Comparison of ENCODE assay signal across 16 mouse cellular contexts in genomic region chr9:78016288-78016687, GRCm38 (mm10). TPM values are rescaled to one million over a fixed set of nuclear protein-coding genes. Genes with fewer than 3 reads are reported as not detected.
DNase-seq lines count a peak whose midpoint lies in the region; ATAC-seq and TF ChIP-seq lines count a peak whose summit lies in the region.
"Had no signal": no experiment of that assay in that cellular context is flagged by ENCODE, and none has a peak within 500 bp of the region (broad histone marks: within the 10 kb centered on the region; RNA-seq: fewer than 3 reads in every experiment).

No protein-coding gene starts in this region.

- H3K9ac ChIP-seq in heart, embryonic 11.5 days (ENCODE audit: low read depth, low read length): peak overlapping the region; percentile 40
- H3K9ac ChIP-seq in hindbrain, postnatal 0 days (replicated peaks; ENCODE audit: low read length): no peak overlapping the region
- H3K9ac ChIP-seq in midbrain, embryonic 11.5 days (ENCODE audit: low read length): no peak overlapping the region
- H3K9ac ChIP-seq: liver, embryonic 15.5 days had no signal

- peak overlapping the region; percentile 36; the same call in 1 of the 2 replicates for H3K4me2 ChIP-seq in heart, embryonic 11.5 days
- peak overlapping the region; percentile 34; the same call in 1 of the 2 replicates for H3K4me2 ChIP-seq in hindbrain, postnatal 0 days (ENCODE audit: low read depth, low read length)
- H3K4me2 ChIP-seq in midbrain, embryonic 11.5 days: peak overlapping the region; percentile 8; the same call in 1 of the 2 replicates
- H3K4me2 ChIP-seq: liver, embryonic 15.5 days had no signal

- no peak for DNase-seq in heart, postnatal 25 days (ENCODE audit: low spot score)
- peak; percentile 27 for DNase-seq in brain, adult 2 months (ENCODE audit: low read depth, low spot score)
- DNase-seq in hindbrain, postnatal 0 days (ENCODE audit: low spot score): no peak
- DNase-seq in midbrain, embryonic 11.5 days (ENCODE audit: low spot score, missing footprints): no peak
- no peak for DNase-seq in adrenal gland, postnatal 10 days
- no peak for DNase-seq in adipocyte (ENCODE audit: low spot score)
- DNase-seq in left cerebral cortex, postnatal 25 days (ENCODE audit: low spot score in 2 of 2): no peak
- DNase-seq: adrenal gland, postnatal 25 days; cerebellum, adult 11-12 months; thymus, adult 2 months had no signal

- TF ChIP-seq CTCF in hindbrain, postnatal 0 days (IDR thresholded peaks at IDR 0.05; ENCODE audit: low read depth): no peak

- no peaks in the 10 kb centered on the region for H3K36me3 ChIP-seq in heart, embryonic 11.5 days (ENCODE audit: control insufficient read depth, insufficient read depth, low read length)
- H3K36me3 ChIP-seq in hindbrain, postnatal 0 days (ENCODE audit: insufficient read depth, low read length): no peaks in the 10 kb centered on the region
- no peaks in the 10 kb centered on the region for H3K36me3 ChIP-seq in midbrain, embryonic 11.5 days (ENCODE audit: control insufficient read depth, insufficient read depth, low read length)
- H3K36me3 ChIP-seq: liver, embryonic 15.5 days had no signal

- no peak overlapping the region for H3K4me3 ChIP-seq in heart, embryonic 11.5 days (ENCODE audit: low read depth, low read length)
- H3K4me3 ChIP-seq in hindbrain, postnatal 0 days (ENCODE audit: low read length): no peak overlapping the region
- H3K4me3 ChIP-seq in midbrain, embryonic 11.5 days (ENCODE audit: low read depth, low read length): no peak overlapping the region
- H3K4me3 ChIP-seq: liver, embryonic 15.5 days had no signal

- peaks cover 9% of the 10 kb centered on the region for H3K4me1 ChIP-seq in heart, embryonic 11.5 days (ENCODE audit: control insufficient read depth, insufficient read depth, low read length)
- no peaks in the 10 kb centered on the region for H3K4me1 ChIP-seq in hindbrain, postnatal 0 days (ENCODE audit: insufficient read depth, low read length)
- peaks cover 14% of the 10 kb centered on the region for H3K4me1 ChIP-seq in midbrain, embryonic 11.5 days (ENCODE audit: control insufficient read depth, insufficient read depth, low read length)

- no peaks in the 10 kb centered on the region for H3K9me3 ChIP-seq in heart, embryonic 11.5 days (replicated peaks; ENCODE audit: control insufficient read depth, low read length)
- no peaks in the 10 kb centered on the region for H3K9me3 ChIP-seq in hindbrain, postnatal 0 days (ENCODE audit: low read length)
- H3K9me3 ChIP-seq in midbrain, embryonic 11.5 days (ENCODE audit: control insufficient read depth, low read length): no peaks in the 10 kb centered on the region
- H3K9me3 ChIP-seq: liver, embryonic 15.5 days had no signal

- WGBS in heart, embryonic 11.5 days (ENCODE audit: insufficient replicate concordance): 49% methylated on average over 15 of the region's 15 CpGs
- 39% methylated on average over 15 of the region's 15 CpGs for WGBS in hindbrain, postnatal 0 days
- WGBS in midbrain, embryonic 11.5 days: 72% methylated on average over 15 of the region's 15 CpGs

- no peak overlapping the region for H3K27ac ChIP-seq in heart, embryonic 11.5 days (ENCODE audit: low read depth, low read length)
- no peak overlapping the region for H3K27ac ChIP-seq in hindbrain, postnatal 0 days
- H3K27ac ChIP-seq in midbrain, embryonic 11.5 days (ENCODE audit: low read depth, low read length): no peak overlapping the region
- H3K27ac ChIP-seq: liver, embryonic 15.5 days had no signal

- intact Hi-C loops in heart, postnatal 25 days (cut with DNase I): no loop called here
- intact Hi-C loops in left cerebral cortex, postnatal 25 days (cut with DNase I): no loop called here

- no peaks in the 10 kb centered on the region for H3K27me3 ChIP-seq in heart, embryonic 11.5 days (ENCODE audit: control insufficient read depth, insufficient read depth, low read length)
- no peaks in the 10 kb centered on the region for H3K27me3 ChIP-seq in hindbrain, postnatal 0 days (ENCODE audit: insufficient read depth, low read length)
- no peaks in the 10 kb centered on the region for H3K27me3 ChIP-seq in midbrain, embryonic 11.5 days (ENCODE audit: control insufficient read depth, insufficient read depth, low read length)

- no peak for ATAC-seq in heart, embryonic 11.5 days (replicated peaks; ENCODE audit: insufficient number of reproducible peaks, low FRiP score, low TSS enrichment)
- no peak for ATAC-seq in hindbrain, postnatal 0 days
- ATAC-seq in midbrain, embryonic 11.5 days (ENCODE audit: low FRiP score): no peak
- ATAC-seq: intestine, embryonic 16.5 days had no signal

RNA-seq across cellular contexts. Expression of gene Gcm1, which starts 35.4 kb away (rescaled TPM):
- not detected in 2 replicates for polyA plus RNA-seq in heart, embryonic 11.5 days (2014; fragmentation: Nextera tagmentation; extraction: Ambion mirVana)
- not detected for total RNA-seq in heart, postnatal 25 days (2021)
- 0.10 TPM in 1 of 2 replicates, not detected in the other for total RNA-seq in hindbrain, postnatal 0 days (2014; rRNA removed)
- polyA plus RNA-seq in hindbrain, postnatal 0 days (2015; fragmentation: Nextera tagmentation; extraction: Ambion mirVana): 0.09 and 0.11 TPM in 2 replicates
- polyA plus RNA-seq in midbrain, embryonic 11.5 days (2014; fragmentation: Nextera tagmentation; extraction: Ambion mirVana): 0.10 and 0.12 TPM in 2 replicates
- not detected for total RNA-seq in adrenal gland, postnatal 10 days (2021)
- total RNA-seq in left cerebral cortex, postnatal 25 days (2021): not detected
- total RNA-seq: adrenal gland, postnatal 25 days; gastrocnemius, adult 8-10 months had no signal
- polyA plus RNA-seq: C2C12; intestine, embryonic 16.5 days; liver, embryonic 15.5 days; small intestine, adult 2 months had no signal
